Mouse (Mus musculus) embryonic stem cell, embryonic (primary cell): ENCODE measurements around the gene Gdpd1.

ENCODE experiments used
- CTCF ChIA-PET, 4 experiments: fragments of 300-600 bp in 2 of 4; fragments of 350-600 bp in 2 of 4; sonication (Branson Sonifier 250); formaldehyde crosslinking; loops; one replicate each; lab custom pipeline; 2022; ENCODE audit warnings: inconsistent platforms in 2 of 4; lab: Charles Lee
- POLR2A ChIA-PET, 4 experiments: fragments of 300-600 bp in 2 of 4; fragments of 350-600 bp in 2 of 4; sonication (Branson Sonifier 250); formaldehyde crosslinking; loops; one replicate each; lab custom pipeline; 2022; ENCODE audit warnings: antibody characterized with exemption in 4 of 4, inconsistent platforms in 1 of 4; lab: Charles Lee

The Gdpd1 gene

DNA sequence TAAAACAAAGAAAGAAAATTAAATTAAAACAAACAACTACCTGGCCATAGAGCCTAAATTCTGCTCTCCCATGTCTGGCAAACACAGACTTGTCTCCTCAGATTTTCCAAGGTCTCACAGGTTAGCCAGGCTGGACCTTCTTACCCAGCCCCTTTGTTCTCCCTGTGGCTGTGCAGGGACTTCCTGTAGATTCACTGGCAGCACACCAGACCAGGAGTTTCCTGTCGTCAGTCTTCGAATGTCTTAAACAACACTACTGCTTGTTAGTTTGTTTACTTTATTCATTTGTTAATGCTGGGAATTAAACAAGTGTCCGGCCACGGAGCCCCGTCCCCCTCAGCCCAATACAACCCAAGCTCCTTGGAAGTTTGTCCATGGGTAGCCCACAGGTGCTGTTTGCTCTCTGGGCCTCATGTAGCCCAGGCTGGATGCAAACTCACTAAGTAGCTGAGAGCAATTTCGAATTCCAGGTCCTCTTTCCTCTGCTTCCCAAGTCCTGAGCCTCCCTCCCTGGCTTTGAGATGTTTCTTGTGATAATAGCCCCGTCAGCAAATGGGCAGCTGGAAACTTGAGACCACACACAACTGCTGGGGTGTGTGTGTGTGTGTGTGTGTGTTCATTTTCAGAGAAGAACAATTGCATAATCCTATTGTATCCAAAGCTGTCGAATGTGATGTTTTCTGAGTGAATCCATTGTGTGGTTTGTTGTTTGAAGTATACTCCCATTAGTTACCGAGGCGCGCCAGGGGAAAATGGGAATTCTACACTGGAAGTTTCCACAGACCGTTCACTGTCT, 68.7 kb downstream of the Gdpd1 start:
- CTCF ChIA-PET = interaction anchor here in 3 of 4 experiments (0.5 to 1.1 kb wide), 4 partner anchors 9 to 125 kb away, joined by 3 to 4 read pairs (median 4); no protein-coding TSS in a partner anchor

DNA sequence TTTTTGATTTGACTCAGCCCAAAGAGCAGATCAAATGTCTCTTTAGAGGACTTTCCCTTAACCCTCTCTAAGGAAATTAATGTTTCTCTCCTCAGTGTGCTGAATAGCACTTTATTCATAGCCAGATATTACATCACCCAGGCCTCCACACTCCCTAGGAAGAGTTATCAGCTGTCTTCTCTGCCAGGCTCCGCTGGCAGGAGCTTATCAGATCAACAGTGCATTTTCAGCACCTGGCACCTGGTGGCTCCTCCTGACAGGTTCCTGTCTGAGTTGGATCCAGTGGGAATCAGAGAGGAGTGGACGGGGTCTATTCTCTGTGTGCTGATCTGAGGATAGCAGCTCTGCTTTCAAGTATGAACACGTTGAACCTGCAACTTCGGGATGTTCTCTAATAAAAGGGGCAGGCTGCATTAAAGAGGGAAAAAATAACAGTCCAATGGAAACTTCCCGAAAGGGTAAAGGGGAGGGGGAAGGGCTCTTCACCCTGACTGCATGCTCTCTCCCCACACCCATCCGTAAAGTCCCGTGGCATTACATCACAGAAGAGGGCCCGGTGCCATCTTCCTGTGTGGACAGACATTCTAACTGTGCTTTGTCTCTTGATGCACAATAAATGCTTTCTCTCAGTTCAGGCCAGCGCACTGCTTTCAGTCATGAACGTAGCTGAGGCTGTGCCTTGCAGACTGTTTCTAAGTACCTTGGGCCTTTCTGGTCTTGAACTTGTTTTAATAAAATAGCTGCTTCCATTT, 71.6 kb downstream of the Gdpd1 start:
- ChIA-PET POLR2A (interaction anchor here in 3 of 4 experiments (0.7 to 1.6 kb wide), 8 partner anchors 13 to 109 kb away, joined by 3 to 11 read pairs (median 3); partner anchors contain the start of gene Prr11 (in 1 of the 3)), CTCF (interaction anchor here in 2 of 4 experiments (0.5 to 1.5 kb wide), 4 partner anchors 86 to 1815 kb away, joined by 3 to 5 read pairs (median 4); no protein-coding TSS in a partner anchor)

More for the DNA sequence above, 68.7 kb downstream of the Gdpd1 start:
- POLR2A ChIA-PET = interaction anchor here in 1 of 4 experiments (1.0 kb wide), 1 partner anchor 169 kb away, joined by 3 read pairs; no protein-coding TSS in a partner anchor

DNA sequence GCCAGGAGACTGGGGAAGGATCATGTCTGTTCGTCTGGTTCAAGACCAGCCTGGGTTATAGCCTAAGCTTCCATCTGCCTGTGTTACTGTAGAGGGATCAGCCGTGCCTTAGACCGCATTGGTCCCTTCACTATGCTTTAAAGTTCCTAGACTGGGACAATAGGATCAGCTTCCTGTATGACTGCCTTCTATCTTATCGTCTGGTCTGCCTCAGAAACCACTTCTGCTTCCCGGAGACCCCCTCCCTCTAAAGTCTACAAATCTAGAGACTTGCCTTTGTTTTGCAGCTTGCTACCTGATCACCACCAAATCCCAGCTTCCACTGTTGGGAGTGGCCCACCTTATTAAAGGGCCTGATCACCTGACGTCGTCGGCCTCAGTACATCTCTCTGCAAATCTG, 72.6 kb downstream of the Gdpd1 start:
- POLR2A ChIA-PET = interaction anchor here in 3 of 4 experiments (0.7 to 1.5 kb wide), 4 partner anchors 16 to 667 kb away, joined by 3 read pairs; no protein-coding TSS in a partner anchor
- CTCF ChIA-PET = interaction anchor here in 2 of 4 experiments (1.2 to 1.5 kb wide), 2 partner anchors 108 to 123 kb away, joined by 3 read pairs; no protein-coding TSS in a partner anchor

DNA sequence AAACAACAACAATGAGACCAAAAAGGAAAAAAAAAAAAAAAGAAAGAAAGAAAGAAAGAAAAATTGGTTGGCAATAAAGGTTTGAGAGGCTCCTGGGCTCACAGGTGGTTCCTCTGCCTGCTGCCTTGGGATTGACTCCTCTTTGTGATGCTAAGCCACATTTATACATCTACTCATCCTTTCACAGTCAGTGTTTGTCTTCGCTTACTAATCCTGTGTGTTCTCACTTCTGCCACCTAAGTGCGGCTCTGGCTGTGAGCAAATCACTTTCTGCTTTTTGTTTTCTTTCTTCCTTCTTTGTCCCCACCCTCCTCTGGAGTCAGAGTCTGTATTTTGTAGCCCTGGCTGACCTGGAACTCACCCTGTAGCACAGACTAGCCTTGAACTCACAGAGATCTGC, 77.6 kb downstream of the Gdpd1 start:
- ChIA-PET POLR2A (interaction anchor here in 3 of 4 experiments (0.6 to 1.8 kb wide), 8 partner anchors 10 to 119 kb away, joined by 3 to 6 read pairs (median 4); no protein-coding TSS in a partner anchor), CTCF (interaction anchor here (0.5 to 1.6 kb wide), 18 partner anchors 9 to 937 kb away, joined by 3 to 10 read pairs (median 5); no protein-coding TSS in a partner anchor)

DNA sequence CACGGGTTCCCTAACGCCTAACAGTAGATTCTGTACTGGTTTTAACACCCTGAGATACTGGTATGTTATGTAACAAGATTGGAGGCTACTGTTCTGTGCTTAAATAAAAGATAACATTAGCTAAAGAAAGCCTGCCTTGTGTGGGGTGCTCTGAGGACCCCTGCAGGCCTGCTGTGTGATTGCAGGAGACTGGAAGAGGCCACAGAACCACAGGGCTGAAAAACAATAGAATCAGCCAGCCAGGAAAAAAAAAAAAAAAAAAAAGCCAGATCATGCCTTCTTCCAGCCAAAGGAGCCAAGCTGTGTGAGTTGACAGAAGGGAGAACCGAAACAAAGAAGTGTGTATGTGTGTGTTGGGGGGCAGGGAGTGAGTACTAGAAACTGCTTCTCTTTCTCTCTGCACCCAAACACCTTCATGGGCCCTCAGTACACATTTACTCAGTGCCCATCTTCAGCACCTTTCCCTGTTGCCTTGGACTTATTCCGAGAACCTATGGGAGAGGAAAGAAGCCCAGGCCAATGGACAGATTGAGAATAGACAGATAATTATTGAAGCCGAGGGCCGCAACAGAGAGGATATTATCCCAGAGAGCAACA, 78.1 kb downstream of the Gdpd1 start:
- ChIA-PET POLR2A (interaction anchor here (0.5 to 1.8 kb wide), 22 partner anchors 10 to 562 kb away, joined by 3 to 8 read pairs (median 4); partner anchors contain the start of genes Ska2 (in 1 of the 4) and Smg8 (in 1 of the 4)), CTCF (interaction anchor here (0.5 to 1.6 kb wide), 40 partner anchors 8 to 938 kb away, joined by 3 to 16 read pairs (median 4); no protein-coding TSS in a partner anchor)

DNA sequence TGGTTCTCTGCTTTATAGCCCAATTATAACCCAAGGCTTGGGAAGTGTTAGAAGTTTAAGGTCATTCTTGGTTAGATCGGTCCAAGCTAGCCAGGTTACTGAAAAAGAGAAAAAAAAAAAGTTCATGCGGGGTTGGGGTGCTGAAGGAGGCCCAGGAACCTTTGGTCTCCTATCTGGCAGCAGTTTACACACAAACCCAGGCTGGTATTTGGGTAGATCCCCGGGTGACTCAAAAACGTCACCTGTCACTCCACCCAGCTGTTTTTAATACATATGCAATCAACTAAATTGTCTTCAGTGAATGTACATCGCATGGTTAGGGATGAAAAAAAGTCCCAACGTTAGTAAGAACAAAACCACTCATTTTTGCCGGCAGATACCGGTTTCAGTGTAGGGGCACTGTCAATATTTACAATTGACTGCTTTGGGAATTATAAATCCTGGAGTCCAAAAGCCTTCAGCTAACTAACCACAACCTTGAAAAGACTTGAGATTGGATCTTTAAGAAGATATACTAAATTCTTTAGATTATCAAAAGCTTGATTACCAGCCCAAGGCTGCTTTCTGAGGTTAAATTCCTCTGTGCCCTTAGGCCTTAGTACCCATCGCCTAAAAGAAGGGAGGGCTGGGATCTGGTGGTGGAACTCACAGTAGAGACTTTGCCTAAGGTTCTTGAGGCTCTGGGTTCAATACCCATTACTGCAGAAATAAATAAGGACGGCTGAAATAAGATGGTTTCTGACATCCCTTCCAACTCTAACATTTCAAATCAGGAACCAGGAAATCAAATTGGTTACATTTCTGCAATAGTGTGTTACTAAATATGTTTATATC, 78.9 kb downstream of the Gdpd1 start:
- ChIA-PET CTCF (interaction anchor here (0.6 to 1.6 kb wide), 32 partner anchors 7 to 554 kb away, joined by 3 to 16 read pairs (median 4); no protein-coding TSS in a partner anchor), POLR2A (interaction anchor here (0.5 to 1.8 kb wide), 18 partner anchors 11 to 563 kb away, joined by 3 to 8 read pairs (median 4); partner anchors contain the start of genes Ska2 (in 1 of the 4) and Smg8 (in 1 of the 4))

DNA sequence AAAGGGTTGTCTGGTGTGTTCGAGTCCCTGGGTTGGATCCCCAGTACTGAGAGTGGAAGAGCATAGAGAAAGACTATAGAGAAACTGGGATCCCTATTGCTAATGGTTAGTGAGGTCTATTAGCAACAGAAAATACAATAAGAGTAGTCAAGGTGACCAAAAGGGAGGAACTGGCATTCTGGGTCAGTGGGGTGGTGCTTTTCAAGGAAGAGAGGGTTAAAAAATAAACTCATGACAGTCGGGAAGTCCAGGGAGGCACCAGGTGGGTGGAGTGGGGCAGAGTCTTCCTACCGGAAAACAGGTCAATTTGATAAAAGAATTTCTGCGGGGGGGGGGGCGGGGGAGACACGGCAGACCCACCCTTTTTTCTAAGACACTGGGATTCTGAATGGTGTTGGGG, 79.5 kb downstream of the Gdpd1 start:
- ChIA-PET CTCF (interaction anchor here in 2 of 4 experiments (0.6 to 1.6 kb wide), 6 partner anchors 9 to 983 kb away, joined by 3 to 6 read pairs (median 3); partner anchors contain the start of gene Gdpd1 (in 1 of the 2)), POLR2A (interaction anchor here in 3 of 4 experiments (0.7 to 8.6 kb wide), 15 partner anchors 10 to 144 kb away, joined by 3 to 63 read pairs (median 4); partner anchors contain the start of genes Ska2 (in 2 of the 3), Prr11 (in 1 of the 3) and Smg8 (in 1 of the 3))

DNA sequence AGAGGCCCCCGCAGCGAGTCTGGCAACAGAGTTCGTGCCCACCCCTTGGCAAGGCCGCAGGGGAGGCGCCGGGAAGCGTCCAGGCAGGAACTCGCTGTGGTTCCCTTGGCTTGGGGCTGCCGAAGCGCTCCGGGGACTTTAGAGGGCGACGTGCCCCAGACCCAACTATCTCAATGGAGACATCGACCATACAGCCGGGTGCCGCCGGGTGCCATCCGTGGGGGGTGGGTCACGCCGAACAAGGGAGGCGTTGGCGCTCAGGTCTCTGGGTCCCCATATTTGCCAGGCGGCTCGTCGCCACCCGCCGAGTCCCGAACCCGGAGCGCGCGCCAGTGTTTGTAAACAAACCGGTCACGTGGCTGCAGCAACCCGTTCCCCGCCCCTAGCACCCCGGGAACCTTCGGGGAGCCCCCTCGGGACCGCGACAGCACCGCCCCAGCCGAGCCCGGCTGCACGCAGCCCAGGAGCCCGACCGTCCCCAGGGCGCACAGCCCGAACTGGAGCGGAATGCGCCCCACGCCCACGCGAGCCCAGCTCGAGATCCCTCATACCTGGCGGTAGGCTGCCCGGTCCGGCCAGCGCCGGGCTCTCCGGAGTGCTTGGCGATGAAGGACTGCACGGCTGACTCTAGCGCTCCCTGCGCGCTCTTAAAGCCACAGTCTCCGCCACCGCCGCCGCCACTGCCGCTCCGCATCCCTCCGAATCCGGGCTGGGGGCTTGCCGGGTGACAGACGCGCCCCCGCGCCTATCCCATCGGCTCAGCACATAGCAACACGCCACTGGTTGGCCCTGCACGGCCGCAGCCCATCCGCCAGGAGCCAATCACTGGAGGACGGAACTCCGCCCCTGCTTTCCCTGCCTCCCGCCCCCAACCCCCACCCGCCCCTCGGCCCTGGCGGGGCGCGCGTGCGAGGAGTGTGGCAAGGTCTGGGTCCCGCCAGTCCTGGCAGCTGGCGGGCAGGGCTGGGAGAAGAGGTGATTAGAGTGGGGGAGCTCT, 80.5 kb downstream of the Gdpd1 start, which contains the start of gene Ypel2:
Gene Ypel2, minus strand, starts transcription at position 667 of the 997 bp plus-strand sequence.
- POLR2A ChIA-PET = interaction anchor here in 3 of 4 experiments (0.6 to 8.6 kb wide), 15 partner anchors 9 to 388 kb away, joined by 3 to 63 read pairs (median 4); partner anchors contain the start of genes Ska2 (in 2 of the 3), Prr11 (in 1 of the 3) and Smg8 (in 1 of the 3)
- CTCF ChIA-PET = interaction anchor here in 1 of 4 experiments (0.6 to 1.6 kb wide), 4 partner anchors 72 to 982 kb away, joined by 3 to 6 read pairs (median 3); partner anchors contain the start of gene Gdpd1

DNA sequence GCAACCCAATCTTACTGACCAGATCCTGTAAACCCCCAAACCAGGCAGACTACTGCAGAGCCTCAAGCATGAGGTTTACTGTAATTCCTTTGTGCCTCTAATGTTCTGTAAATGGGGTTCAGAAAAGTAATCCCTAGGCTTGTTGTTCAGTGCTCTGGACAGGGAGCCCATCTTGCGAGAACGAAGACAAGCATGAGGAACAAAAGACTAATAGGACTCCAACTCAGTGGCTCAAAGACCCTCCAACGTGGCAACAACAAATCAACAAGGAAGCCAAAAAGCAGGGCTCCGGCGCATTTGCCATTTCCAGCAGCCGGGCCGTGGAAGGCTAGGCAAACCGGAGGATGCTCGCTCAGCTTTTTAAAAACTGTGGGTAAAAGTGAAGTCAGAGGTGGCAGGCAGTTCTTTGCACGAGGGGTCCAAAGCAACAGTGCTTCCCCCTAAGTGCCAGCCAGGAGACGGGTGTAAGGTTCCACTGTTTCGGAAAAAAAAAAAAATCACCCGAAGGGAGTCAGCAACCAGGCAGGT, 81.3 kb downstream of the Gdpd1 start:
- CTCF ChIA-PET = interaction anchor here in 1 of 4 experiments (1.6 kb wide), 1 partner anchor 86 kb away, joined by 6 read pairs; no protein-coding TSS in a partner anchor
- POLR2A ChIA-PET = interaction anchor here in 3 of 4 experiments (0.6 to 8.6 kb wide), 7 partner anchors 10 to 542 kb away, joined by 3 to 63 read pairs (median 4); no protein-coding TSS in a partner anchor

DNA sequence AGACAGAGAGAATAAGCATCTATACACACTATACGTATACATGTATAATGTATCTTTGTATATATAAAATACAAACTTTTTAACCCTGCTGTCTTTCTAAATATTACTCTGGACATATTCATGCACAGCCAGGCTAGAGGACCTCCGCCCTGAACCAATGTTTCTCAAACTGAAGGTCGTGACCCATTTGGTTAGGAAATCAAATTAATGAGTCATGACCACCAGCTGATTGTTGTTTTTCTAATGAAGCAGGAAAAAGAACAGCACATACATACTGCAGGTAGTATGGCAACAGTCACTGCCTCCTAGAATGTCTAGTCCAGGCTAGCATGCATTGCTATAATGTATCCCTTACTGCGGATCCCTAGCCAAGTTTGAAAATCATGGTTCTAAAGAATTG, 82.6 kb downstream of the Gdpd1 start:
- CTCF ChIA-PET = interaction anchor here in 2 of 4 experiments (0.6 to 0.7 kb wide), 2 partner anchors 10 to 537 kb away, joined by 3 read pairs; no protein-coding TSS in a partner anchor
- POLR2A ChIA-PET = interaction anchor here in 2 of 4 experiments (0.7 to 8.6 kb wide), 6 partner anchors 11 to 88 kb away, joined by 3 to 63 read pairs (median 4); no protein-coding TSS in a partner anchor

DNA sequence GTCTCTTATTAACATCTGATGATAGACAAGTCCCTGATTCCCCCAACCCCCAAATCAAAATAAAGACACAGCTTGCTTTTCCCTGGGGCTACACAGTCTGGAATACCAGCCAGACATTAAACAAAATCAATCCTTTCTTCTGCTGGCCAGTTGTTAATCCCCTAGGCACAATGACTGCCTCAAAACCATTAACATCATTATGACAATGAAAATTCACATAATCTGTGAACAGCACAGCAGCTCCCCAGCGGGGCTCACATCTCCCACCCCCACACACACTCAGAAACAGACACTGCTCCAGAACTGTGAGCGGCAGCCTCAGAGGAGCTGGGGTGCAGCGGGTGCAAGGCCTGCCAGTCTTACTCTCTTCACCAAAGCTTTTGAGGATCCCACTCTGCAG, 83.6 kb downstream of the Gdpd1 start:
- ChIA-PET CTCF (interaction anchor here (0.6 to 0.7 kb wide), 4 partner anchors 9 to 1727 kb away, joined by 3 read pairs; no protein-coding TSS in a partner anchor), POLR2A (interaction anchor here in 2 of 4 experiments (0.6 to 8.6 kb wide), 11 partner anchors 11 to 1132 kb away, joined by 3 to 63 read pairs (median 3); partner anchors contain the start of genes Mtmr4 (in 1 of the 2), Ska2 (in 1 of the 2) and Smg8 (in 1 of the 2))

DNA sequence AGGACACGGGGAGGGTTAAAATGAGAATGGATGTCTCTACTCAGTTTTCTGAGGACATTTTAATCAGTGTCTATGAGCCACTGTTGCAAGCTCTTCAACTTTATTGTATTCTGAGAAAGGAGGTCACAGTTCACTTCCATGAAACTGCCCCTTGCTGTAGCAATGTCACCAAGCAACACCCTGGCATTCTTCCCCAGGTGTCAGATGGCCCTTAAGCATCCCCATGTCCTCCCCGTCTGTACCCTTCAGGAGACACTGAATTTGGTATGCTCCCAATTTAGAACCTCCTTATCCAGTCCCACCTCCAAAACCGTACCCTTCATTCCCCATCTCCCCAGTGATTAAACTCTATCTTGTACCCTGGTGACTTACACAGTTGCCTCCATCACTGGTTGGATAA, 88.9 kb downstream of the Gdpd1 start:
- POLR2A ChIA-PET = interaction anchor here in 2 of 4 experiments (1.2 to 6.6 kb wide), 3 partner anchors 12 to 16 kb away, joined by 3 to 43 read pairs (median 8); no protein-coding TSS in a partner anchor
- CTCF ChIA-PET = no interaction called here
